Mouse (Mus musculus): Measurements from ENCODE around the gene Srprb. TPM values are rescaled to one million over a fixed set of nuclear protein-coding genes. Genes with fewer than 3 reads are reported as not detected.

Srprb gene
- polyA plus RNA-seq, 1 experiment from 2014 or later = 61.1 TPM

DNA sequence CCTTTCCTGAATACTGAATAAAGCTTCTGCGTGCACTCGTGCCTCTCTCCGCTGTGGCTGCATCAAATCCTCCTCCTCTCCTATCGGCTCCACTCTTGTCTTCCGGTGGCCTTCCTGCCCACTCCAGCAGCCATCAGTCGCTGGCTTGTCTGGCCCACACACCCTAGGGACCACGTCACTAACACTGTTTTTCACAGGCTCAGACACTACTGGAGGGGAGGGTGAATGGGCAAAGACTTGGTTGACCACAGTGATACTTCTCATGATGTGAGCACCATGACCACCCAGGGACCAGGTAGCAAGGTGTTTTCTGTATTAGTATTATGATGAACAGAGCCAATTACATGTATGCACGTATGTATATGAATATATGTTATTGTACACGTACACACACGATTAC, 55.7 kb downstream of the Srprb start:
- no peaks in the 10 kb centered on the region for H3K27me3 ChIP-seq (ENCODE audit: control insufficient read depth, insufficient read depth, low read length)
- H3K9me3 ChIP-seq (ENCODE audit: control insufficient read depth, low read depth, low read length) = no peaks in the 10 kb centered on the region
- WGBS = 79% methylated on average over 10 of the region's 10 CpGs
- no peak overlapping the region for H3K27ac ChIP-seq (ENCODE audit: low read length)
- H3K4me3 ChIP-seq (ENCODE audit: low read depth, low read length) = no peak overlapping the region
- no peak for ATAC-seq (ENCODE audit: insufficient number of reproducible peaks, insufficient read depth, low FRiP score, low read depth)
- H3K9ac ChIP-seq (replicated peaks; ENCODE audit: low read depth, low read length) = no peak overlapping the region
- H3K4me1 ChIP-seq (ENCODE audit: control insufficient read depth, insufficient read depth, low read length) = peaks cover 3% of the 10 kb centered on the region; the same call in 1 of the 2 replicates
- no peaks in the 10 kb centered on the region for H3K36me3 ChIP-seq (ENCODE audit: control insufficient read depth, insufficient read depth, low read length)
- no peak overlapping the region for H3K4me2 ChIP-seq (replicated peaks; ENCODE audit: low read depth, low read length)

DNA sequence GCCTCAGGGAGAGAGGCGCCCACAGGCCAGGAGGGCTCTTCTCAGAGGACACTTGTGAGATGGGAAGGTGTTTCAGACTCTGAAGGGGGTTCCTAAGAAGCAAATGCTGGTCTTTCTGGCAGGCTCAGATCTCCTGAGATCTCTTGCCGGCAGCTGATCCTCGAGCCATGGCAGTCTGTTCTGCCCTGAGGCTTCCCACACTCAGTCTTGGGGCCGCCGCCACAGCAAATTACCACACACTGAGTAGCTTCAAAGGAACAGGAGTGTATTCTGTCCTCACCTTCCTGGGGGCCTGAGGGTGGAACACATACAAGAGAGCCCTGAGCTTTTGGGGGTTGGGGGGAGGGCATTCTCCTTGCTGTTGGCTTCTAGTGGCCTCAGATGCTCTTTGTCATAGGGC, 56.6 kb downstream of the Srprb start:
- Histone ChIP-seq H3K9me3 (ENCODE audit: control insufficient read depth, low read depth, low read length) (no peaks in the 10 kb centered on the region), H3K36me3 (ENCODE audit: control insufficient read depth, insufficient read depth, low read length) (no peaks in the 10 kb centered on the region), H3K27ac (ENCODE audit: low read length) (no peak overlapping the region), H3K4me2 (replicated peaks; ENCODE audit: low read depth, low read length) (no peak overlapping the region), H3K4me3 (ENCODE audit: low read depth, low read length) (no peak overlapping the region), H3K27me3 (ENCODE audit: control insufficient read depth, insufficient read depth, low read length) (no peaks in the 10 kb centered on the region), H3K9ac (replicated peaks; ENCODE audit: low read depth, low read length) (no peak overlapping the region), H3K4me1 (ENCODE audit: control insufficient read depth, insufficient read depth, low read length) (peaks cover 3% of the 10 kb centered on the region; the same call in 1 of the 2 replicates)
- WGBS = 49% methylated on average over 5 of the region's 5 CpGs
- ATAC-seq (ENCODE audit: insufficient number of reproducible peaks, insufficient read depth, low FRiP score, low read depth) = no peak

DNA sequence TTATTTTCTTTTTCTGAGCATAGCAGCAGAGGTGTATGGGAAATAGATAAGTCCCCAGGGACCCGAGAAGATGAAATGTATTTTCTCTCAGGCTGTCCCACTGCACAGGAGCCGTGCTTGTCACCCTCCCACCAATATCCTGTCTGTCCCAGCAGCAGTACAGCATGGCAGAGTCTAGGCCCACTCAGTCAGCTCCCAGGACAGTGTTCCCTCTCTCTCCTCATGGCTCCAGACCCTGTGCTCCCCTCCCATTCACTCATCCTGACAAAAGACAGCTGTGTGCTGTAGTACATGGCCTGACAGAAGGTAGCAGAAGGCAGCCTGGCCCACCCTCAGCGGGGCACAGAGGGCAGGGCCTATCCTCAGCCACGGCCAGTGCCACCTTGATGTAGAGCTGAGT, 58.1 kb downstream of the Srprb start:
- 0 out of 2 replicates have a peak, but pooled peaks have one; percentile 6 for ATAC-seq (ENCODE audit: insufficient number of reproducible peaks, insufficient read depth, low FRiP score, low read depth)
- peaks cover 3% of the 10 kb centered on the region; the same call in 1 of the 2 replicates for H3K4me1 ChIP-seq (ENCODE audit: control insufficient read depth, insufficient read depth, low read length)
- no peak overlapping the region for H3K4me3 ChIP-seq (ENCODE audit: low read depth, low read length)
- no peak overlapping the region for H3K4me2 ChIP-seq (replicated peaks; ENCODE audit: low read depth, low read length)
- no peak overlapping the region for H3K9ac ChIP-seq (replicated peaks; ENCODE audit: low read depth, low read length)
- WGBS = 36% methylated on average over 4 of the region's 4 CpGs
- no peak overlapping the region for H3K27ac ChIP-seq (ENCODE audit: low read length)
- H3K9me3 ChIP-seq (ENCODE audit: control insufficient read depth, low read depth, low read length) = no peaks in the 10 kb centered on the region
- H3K36me3 ChIP-seq (ENCODE audit: control insufficient read depth, insufficient read depth, low read length) = no peaks in the 10 kb centered on the region
- no peaks in the 10 kb centered on the region for H3K27me3 ChIP-seq (ENCODE audit: control insufficient read depth, insufficient read depth, low read length)

DNA sequence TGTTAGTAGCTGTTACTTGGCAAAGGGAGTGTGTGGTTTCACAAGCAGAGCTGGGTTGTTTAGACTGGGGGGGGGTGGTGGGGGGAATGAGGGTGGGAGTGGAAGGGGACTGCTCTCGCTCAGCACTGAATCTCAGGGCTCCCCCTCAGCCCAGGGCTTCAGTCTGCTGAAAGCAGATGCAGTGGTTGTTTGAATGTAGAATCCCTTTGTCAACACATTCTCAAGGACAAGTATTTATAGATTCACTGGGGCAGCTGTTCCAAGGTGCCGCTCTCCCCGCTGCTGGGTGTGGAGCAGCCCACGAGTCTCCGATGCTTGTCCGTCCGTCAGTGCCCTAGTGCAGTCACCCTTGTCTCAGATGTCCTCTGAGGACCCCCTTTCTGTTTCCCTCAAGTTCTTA, 60.7 kb downstream of the Srprb start:
- no peak overlapping the region for H3K4me2 ChIP-seq (replicated peaks; ENCODE audit: low read depth, low read length)
- ATAC-seq (ENCODE audit: insufficient number of reproducible peaks, insufficient read depth, low FRiP score, low read depth) = no peak
- no peak overlapping the region for H3K27ac ChIP-seq (ENCODE audit: low read length)
- no peaks in the 10 kb centered on the region for H3K36me3 ChIP-seq (ENCODE audit: control insufficient read depth, insufficient read depth, low read length)
- no peak overlapping the region for H3K4me3 ChIP-seq (ENCODE audit: low read depth, low read length)
- H3K27me3 ChIP-seq (ENCODE audit: control insufficient read depth, insufficient read depth, low read length) = no peaks in the 10 kb centered on the region
- peaks cover 3% of the 10 kb centered on the region; the same call in 1 of the 2 replicates for H3K4me1 ChIP-seq (ENCODE audit: control insufficient read depth, insufficient read depth, low read length)
- no peaks in the 10 kb centered on the region for H3K9me3 ChIP-seq (ENCODE audit: control insufficient read depth, low read depth, low read length)
- 79% methylated on average over 7 of the region's 7 CpGs for WGBS
- no peak overlapping the region for H3K9ac ChIP-seq (replicated peaks; ENCODE audit: low read depth, low read length)

DNA sequence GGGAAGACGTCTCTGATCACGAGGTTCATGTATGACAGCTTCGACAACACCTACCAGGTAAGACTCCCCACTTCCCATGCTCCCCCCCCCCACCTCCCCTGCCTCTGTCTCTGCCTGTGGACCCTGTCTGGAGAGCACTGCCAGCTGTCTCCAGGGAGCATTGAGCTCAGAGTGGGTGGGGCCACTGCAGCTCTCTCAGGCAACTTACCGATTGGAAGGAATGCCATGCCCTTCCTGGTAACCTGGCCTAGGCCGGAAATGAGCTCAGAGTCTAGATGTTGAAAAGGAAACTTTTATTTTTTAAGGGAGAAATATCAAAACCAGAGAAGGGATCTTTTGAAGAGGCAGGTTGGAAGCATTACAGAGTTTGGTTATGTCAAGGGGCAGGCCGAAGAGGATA, 61.6 kb downstream of the Srprb start:
- 84% methylated on average over 6 of the region's 6 CpGs for WGBS
- peaks cover 3% of the 10 kb centered on the region; the same call in 1 of the 2 replicates for H3K4me1 ChIP-seq (ENCODE audit: control insufficient read depth, insufficient read depth, low read length)
- no peaks in the 10 kb centered on the region for H3K27me3 ChIP-seq (ENCODE audit: control insufficient read depth, insufficient read depth, low read length)
- no peak overlapping the region for H3K4me2 ChIP-seq (replicated peaks; ENCODE audit: low read depth, low read length)
- H3K9me3 ChIP-seq (ENCODE audit: control insufficient read depth, low read depth, low read length) = no peaks in the 10 kb centered on the region
- H3K4me3 ChIP-seq (ENCODE audit: low read depth, low read length) = no peak overlapping the region
- no peak overlapping the region for H3K27ac ChIP-seq (ENCODE audit: low read length)
- no peaks in the 10 kb centered on the region for H3K36me3 ChIP-seq (ENCODE audit: control insufficient read depth, insufficient read depth, low read length)
- ATAC-seq (ENCODE audit: insufficient number of reproducible peaks, insufficient read depth, low FRiP score, low read depth) = no peak
- H3K9ac ChIP-seq (replicated peaks; ENCODE audit: low read depth, low read length) = no peak overlapping the region

DNA sequence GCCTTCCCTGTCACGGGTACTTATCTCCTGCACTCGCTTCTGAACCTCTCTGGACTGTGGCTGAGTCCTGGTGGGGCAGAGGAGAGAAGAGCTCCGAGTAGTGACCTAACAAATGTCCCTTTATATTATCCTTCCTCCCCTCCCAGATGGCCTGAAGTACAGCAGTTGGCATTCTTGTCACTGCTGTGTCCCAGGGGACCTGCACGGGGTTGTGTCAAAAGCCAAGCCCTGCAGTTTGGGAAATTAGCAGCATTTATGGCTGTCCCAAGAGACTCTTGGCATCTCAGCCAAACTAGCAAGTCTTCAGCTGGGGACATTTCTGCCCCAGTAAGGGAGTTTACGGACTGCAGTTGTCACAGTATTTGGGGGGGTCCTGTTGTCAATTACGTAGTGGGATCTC, 62.5 kb downstream of the Srprb start:
- 74% methylated on average over 6 of the region's 6 CpGs for WGBS

More for the DNA sequence above, 62.5 kb downstream of the Srprb start:
- Histone ChIP-seq H3K4me1 (ENCODE audit: control insufficient read depth, insufficient read depth, low read length) (peaks cover 3% of the 10 kb centered on the region; the same call in 1 of the 2 replicates), H3K9ac (replicated peaks; ENCODE audit: low read depth, low read length) (no peak overlapping the region), H3K4me2 (replicated peaks; ENCODE audit: low read depth, low read length) (no peak overlapping the region), H3K36me3 (ENCODE audit: control insufficient read depth, insufficient read depth, low read length) (no peaks in the 10 kb centered on the region), H3K4me3 (ENCODE audit: low read depth, low read length) (no peak overlapping the region), H3K27me3 (ENCODE audit: control insufficient read depth, insufficient read depth, low read length) (no peaks in the 10 kb centered on the region), H3K9me3 (ENCODE audit: control insufficient read depth, low read depth, low read length) (no peaks in the 10 kb centered on the region), H3K27ac (ENCODE audit: low read length) (no peak overlapping the region)
- no peak for ATAC-seq (ENCODE audit: insufficient number of reproducible peaks, insufficient read depth, low FRiP score, low read depth)

Other genes starting within 250 kb of the Srprb start
- 8.8 and 9.1 TPM in 2 replicates for gene Slco2a1, start 213.4 kb downstream of the Srprb start, polyA plus RNA-seq (2014; fragmentation: Nextera tagmentation; extraction: Ambion mirVana)
- 5.4 and 6.1 TPM in 2 replicates for gene Rab6b, start 90.3 kb downstream of the Srprb start, polyA plus RNA-seq (2014; fragmentation: Nextera tagmentation; extraction: Ambion mirVana)
- 1.9 TPM in 1 of 2 replicates, not detected in the other for gene Gm20425, start 28.2 kb upstream of the Srprb start, polyA plus RNA-seq (2014; fragmentation: Nextera tagmentation; extraction: Ambion mirVana)
- 26.8 and 29.8 TPM in 2 replicates for gene Trf, start 28.3 kb upstream of the Srprb start, polyA plus RNA-seq (2014; fragmentation: Nextera tagmentation; extraction: Ambion mirVana)
- gene 1300017J02Rik, start 102.9 kb upstream of the Srprb start, polyA plus RNA-seq (2014; fragmentation: Nextera tagmentation; extraction: Ambion mirVana) = 0.52 TPM in 1 of 2 replicates, not detected in the other
- gene Topbp1, start 103.1 kb upstream of the Srprb start, polyA plus RNA-seq (2014; fragmentation: Nextera tagmentation; extraction: Ambion mirVana) = 79.5 and 82.2 TPM in 2 replicates
- gene Cdv3, start 163.7 kb upstream of the Srprb start, polyA plus RNA-seq (2014; fragmentation: Nextera tagmentation; extraction: Ambion mirVana) = 69.0 and 75.7 TPM in 2 replicates

Measured in stomach, embryonic 14.5 days (tissue).